Mouse (Mus musculus) embryonic facial prominence, embryonic 14.5 days (tissue): ENCODE results near the gene Adcy4. TPM values are rescaled to one million over a fixed set of nuclear protein-coding genes. Genes with fewer than 3 reads are reported as not detected.

ENCODE experiments used
- ATAC-seq: fragments of 200-750 bp; cut with Nextera tagmentation; 2 replicates; pipeline ENCODE4 v1.8.0; 2017; ENCODE audit warnings: low read depth, moderate number of reproducible peaks, moderate TSS enrichment
- DNase-seq: peaks from one replicate; pipeline ENCODE4 v3.0.0-alpha.2; 2015; ENCODE audit warnings: low spot score
- H3K27ac ChIP-seq: fragments of 300-500 bp; sonication (generic); replicated peaks from 2 replicates; pipeline ENCODE4 v1.5.1; 2014; ENCODE audit warnings: low read depth, mild to moderate bottlenecking, low read length, moderate library complexity
- H3K27me3 ChIP-seq: fragments of 300-500 bp; sonication (generic); replicated peaks from 2 replicates; pipeline ENCODE4 v1.6.1; 2014; ENCODE audit warnings: low read length; ENCODE audit not compliant: control insufficient read depth, insufficient read depth
- H3K36me3 ChIP-seq: fragments of 300-500 bp; sonication (generic); 2 replicates; pipeline ENCODE4 v1.6.1; 2014; ENCODE audit warnings: low read length, mixed read lengths; ENCODE audit not compliant: control insufficient read depth, insufficient read depth
- H3K4me1 ChIP-seq: fragments of 300-500 bp; sonication (generic); 2 replicates; pipeline ENCODE4 v1.6.1; 2014; ENCODE audit warnings: antibody characterized with exemption, low read length; ENCODE audit not compliant: control insufficient read depth, insufficient read depth
- H3K4me2 ChIP-seq: fragments of 300-500 bp; sonication (generic); 2 replicates; pipeline ENCODE4 v1.6.1; 2014; ENCODE audit warnings: low read depth, mild to moderate bottlenecking, low read length, moderate library complexity, mixed read lengths
- H3K4me3 ChIP-seq: fragments of 300-500 bp; sonication (generic); 2 replicates; pipeline ENCODE4 v1.5.1; 2014; ENCODE audit warnings: low read depth, mild to moderate bottlenecking, low read length
- H3K9ac ChIP-seq: fragments of 300-500 bp; sonication (generic); 2 replicates; pipeline ENCODE4 v1.6.1; 2014; ENCODE audit warnings: low read depth, mild to moderate bottlenecking, low read length, moderate library complexity, mixed read lengths
- H3K9me3 ChIP-seq: fragments of 300-500 bp; sonication (generic); 2 replicates; pipeline ENCODE4 v1.6.1; 2016; ENCODE audit warnings: low read length; ENCODE audit not compliant: control insufficient read depth
- WGBS: fragments of 180-500 bp; shearing (Covaris S2); extraction: QIAGEN DNeasy Blood & Tissue Kit; methylation state at CpG from one replicate; pipeline ENCODE4 v1.1.7; 2014; 5-methylcytosine and 5-hydroxymethylcytosine counted together
- polyA plus RNA-seq: library from polyadenylated mRNA; unstranded; fragments of >200 nt; fragmentation: Nextera tagmentation; extraction: Ambion mirVana; gene quantifications from 2 replicates; pipeline ENCODE4 v1.2.1, GENCODE M21; 2014

Gene Adcy4
- polyA plus RNA-seq, 1 experiment from 2014 or later = 13.4 TPM

- 91% methylated on average over 10 of the region's 10 CpGs for WGBS
- H3K27me3 ChIP-seq = no peaks in the 10 kb centered on the region
- 0 out of 2 replicates have a peak overlapping the region, but pooled peaks have one; percentile 37 for H3K9ac ChIP-seq
- peak overlapping the region; percentile 91 for H3K4me2 ChIP-seq
- no peaks in the 10 kb centered on the region for H3K9me3 ChIP-seq
- peaks cover 37% of the 10 kb centered on the region for H3K36me3 ChIP-seq
- peak overlapping the region; percentile 92 for H3K4me3 ChIP-seq
- H3K27ac ChIP-seq = no peak overlapping the region
- DNase-seq (no peak), ATAC-seq (no peak)
- H3K4me1 ChIP-seq = peaks cover 12% of the 10 kb centered on the region
Measured at GRCm38 (mm10) chr14:55747051-55747847, 36.6 kb downstream of the Adcy4 start.

GRCm38 (mm10) chr14:55745861-55746237, 38.0 kb downstream of the Adcy4 start:
- WGBS = under 1% methylated on average over 31 of the region's 31 CpGs
- Histone ChIP-seq H3K9me3 (no peaks in the 10 kb centered on the region), H3K27ac (peak overlapping the region; percentile 53; the same call in 1 of the 2 replicates), H3K4me2 (peak overlapping the region; percentile 91), H3K27me3 (no peaks in the 10 kb centered on the region), H3K9ac (peak overlapping the region; percentile 89), H3K36me3 (peaks cover 39% of the 10 kb centered on the region), H3K4me1 (peaks cover 12% of the 10 kb centered on the region), H3K4me3 (peak overlapping the region; percentile 92)
- no peak for DNase-seq
- no peak for ATAC-seq

GRCm38 (mm10) chr14:55745180-55745860, 38.6 kb downstream of the Adcy4 start, which contains the start of the genes Dhrs1 and Nop9:
Dhrs1 (minus strand) TSS chr14:55745690.
Nop9 (plus strand) TSS chr14:55745693.
- DNase-seq (peak; percentile 92), ATAC-seq (peak; percentile 91)
- H3K36me3 ChIP-seq = peaks cover 38% of the 10 kb centered on the region
- H3K9ac ChIP-seq = peak within 1 kb of the TSS; percentile 89
- peak within 1 kb of the TSS; percentile 53; the same call in 1 of the 2 replicates for H3K27ac ChIP-seq
- WGBS = 3% methylated on average over 35 of the region's 48 CpGs
- H3K4me3 ChIP-seq = peak within 1 kb of the TSS; percentile 92
- no peaks in the 10 kb centered on the region for H3K9me3 ChIP-seq
- H3K4me2 ChIP-seq = peak within 1 kb of the TSS; percentile 91
- peaks cover 12% of the 10 kb centered on the region for H3K4me1 ChIP-seq
- no peaks in the 10 kb centered on the region for H3K27me3 ChIP-seq

- DNase-seq = peak; percentile 79
- peak; percentile 77 for ATAC-seq
- H3K9ac ChIP-seq = peak overlapping the region; percentile 49; the same call in 1 of the 2 replicates
- peaks cover 12% of the 10 kb centered on the region for H3K4me1 ChIP-seq
- peaks cover 41% of the 10 kb centered on the region for H3K36me3 ChIP-seq
- peak overlapping the region; percentile 91 for H3K4me2 ChIP-seq
- no peak overlapping the region for H3K4me3 ChIP-seq
- 16% methylated on average over 10 of the region's 10 CpGs for WGBS
- H3K27ac ChIP-seq = no peak overlapping the region
- no peaks in the 10 kb centered on the region for H3K9me3 ChIP-seq
- no peaks in the 10 kb centered on the region for H3K27me3 ChIP-seq
Measured at GRCm38 (mm10) chr14:55743711-55744110, 40.2 kb downstream of the Adcy4 start.

GRCm38 (mm10) chr14:55737086-55737687, 46.7 kb downstream of the Adcy4 start:
- Histone ChIP-seq H3K27ac (no peak overlapping the region), H3K9me3 (no peaks in the 10 kb centered on the region), H3K4me1 (no peaks in the 10 kb centered on the region), H3K36me3 (peaks cover 38% of the 10 kb centered on the region), H3K9ac (no peak overlapping the region), H3K4me2 (no peak overlapping the region), H3K4me3 (no peak overlapping the region), H3K27me3 (no peaks in the 10 kb centered on the region)
- DNase-seq = no peak
- ATAC-seq = no peak
- 83% methylated on average over 9 of the region's 9 CpGs for WGBS

GRCm38 (mm10) chr14:55735758-55736157, 48.1 kb downstream of the Adcy4 start:
- DNase-seq = no peak
- H3K4me1 ChIP-seq = no peaks in the 10 kb centered on the region
- H3K4me2 ChIP-seq = no peak overlapping the region
- no peak for ATAC-seq
- 80% methylated on average over 4 of the region's 4 CpGs for WGBS
- no peak overlapping the region for H3K27ac ChIP-seq
- no peak overlapping the region for H3K9ac ChIP-seq
- no peak overlapping the region for H3K4me3 ChIP-seq
- no peaks in the 10 kb centered on the region for H3K9me3 ChIP-seq
- peaks cover 25% of the 10 kb centered on the region for H3K36me3 ChIP-seq
- no peaks in the 10 kb centered on the region for H3K27me3 ChIP-seq

- no peak overlapping the region for H3K27ac ChIP-seq
- H3K4me2 ChIP-seq = no peak overlapping the region
- peaks cover 21% of the 10 kb centered on the region for H3K36me3 ChIP-seq
- H3K4me1 ChIP-seq = no peaks in the 10 kb centered on the region
- no peak overlapping the region for H3K4me3 ChIP-seq
- no peaks in the 10 kb centered on the region for H3K27me3 ChIP-seq
- H3K9ac ChIP-seq = no peak overlapping the region
- ATAC-seq (no peak), DNase-seq (no peak)
- WGBS = 66% methylated on average over 3 of the region's 3 CpGs
- no peaks in the 10 kb centered on the region for H3K9me3 ChIP-seq
Measured at GRCm38 (mm10) chr14:55735334-55735733, 48.6 kb downstream of the Adcy4 start.

GRCm38 (mm10) chr14:55734869-55735268, 49.0 kb downstream of the Adcy4 start:
- Histone ChIP-seq H3K4me1 (no peaks in the 10 kb centered on the region), H3K4me2 (no peak overlapping the region), H3K9ac (no peak overlapping the region), H3K27me3 (no peaks in the 10 kb centered on the region), H3K36me3 (peaks cover 16% of the 10 kb centered on the region), H3K9me3 (no peaks in the 10 kb centered on the region), H3K27ac (no peak overlapping the region), H3K4me3 (no peak overlapping the region)
- ATAC-seq = no peak
- no peak for DNase-seq
- 73% methylated on average over 7 of the region's 7 CpGs for WGBS
